Mouse (Mus musculus): ENCODE measurements around the gene Pld6. TPM values are rescaled to one million over a fixed set of nuclear protein-coding genes. Genes with fewer than 3 reads are reported as not detected.
A peak's percentile ranks its signal among the peaks of the same experiment; 100 is the strongest.

Pld6 gene
- polyA plus RNA-seq, 1 experiment from 2014 or later, result 5.1 TPM

DNA sequence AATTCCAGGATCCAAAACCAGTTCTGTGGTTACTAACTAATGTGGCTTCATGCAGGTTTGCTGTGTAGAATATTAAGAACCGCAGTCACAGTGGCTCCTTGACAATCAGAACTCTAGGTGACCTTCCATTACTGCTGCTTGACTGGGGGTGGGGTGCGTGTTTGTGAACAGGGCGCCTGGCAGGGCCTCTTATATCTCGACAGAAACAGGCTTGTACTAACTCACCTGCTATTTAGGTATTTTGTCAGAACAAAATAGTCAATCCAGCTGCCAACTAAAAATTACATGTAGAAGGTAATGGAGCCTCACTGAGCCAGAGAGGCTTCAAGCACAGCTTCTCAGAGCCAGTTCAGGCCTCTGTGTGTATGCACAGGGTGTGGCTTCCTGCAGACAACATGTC lies 7.2 kb downstream of the Pld6 start:
- WGBS, result 62% methylated on average over 4 of the region's 4 CpGs
- Histone ChIP-seq H3K27me3 (replicated peaks) (no peaks in the 10 kb centered on the region), H3K4me3 (replicated peaks) (no peak overlapping the region), H3K4me1 (0 out of 2 replicates have a peak, but pooled peaks cover 2% of the 10 kb centered on the region), H3K9me3 (no peaks in the 10 kb centered on the region), H3K36me3 (peaks cover 29% of the 10 kb centered on the region), H3K27ac (no peak overlapping the region), H3K4me2 (no peak overlapping the region), H3K9ac (no peak overlapping the region)
- ATAC-seq (ENCODE audit: insufficient read depth, low FRiP score, low read depth), result no peak

DNA sequence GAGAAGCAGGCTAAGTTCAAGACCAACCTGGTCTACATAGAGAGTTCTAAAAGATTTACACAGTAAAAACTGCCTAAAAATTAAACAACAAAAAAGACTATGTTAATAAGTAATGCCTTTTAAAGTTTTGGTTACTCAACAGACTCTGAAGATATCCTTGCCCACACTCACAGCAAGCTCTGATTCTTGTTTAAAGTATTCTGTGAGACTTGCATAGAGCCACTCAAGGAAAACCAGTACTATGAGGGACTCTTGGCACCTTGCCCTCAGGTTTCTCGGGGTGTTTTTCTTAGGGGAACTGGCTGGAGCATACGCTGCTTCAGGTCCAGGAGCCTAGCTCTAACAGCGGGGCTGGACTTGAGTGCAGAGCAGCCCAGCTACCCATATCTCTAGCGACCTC lies 8.0 kb downstream of the Pld6 start:
- Histone ChIP-seq H3K4me3 (replicated peaks) (no peak overlapping the region), H3K27ac (no peak overlapping the region), H3K4me2 (no peak overlapping the region), H3K36me3 (peaks cover 30% of the 10 kb centered on the region), H3K9me3 (no peaks in the 10 kb centered on the region), H3K4me1 (0 out of 2 replicates have a peak, but pooled peaks cover 2% of the 10 kb centered on the region), H3K9ac (no peak overlapping the region), H3K27me3 (replicated peaks) (no peaks in the 10 kb centered on the region)
- ATAC-seq (ENCODE audit: insufficient read depth, low FRiP score, low read depth), result no peak
- WGBS, result 76% methylated on average over 4 of the region's 4 CpGs

DNA sequence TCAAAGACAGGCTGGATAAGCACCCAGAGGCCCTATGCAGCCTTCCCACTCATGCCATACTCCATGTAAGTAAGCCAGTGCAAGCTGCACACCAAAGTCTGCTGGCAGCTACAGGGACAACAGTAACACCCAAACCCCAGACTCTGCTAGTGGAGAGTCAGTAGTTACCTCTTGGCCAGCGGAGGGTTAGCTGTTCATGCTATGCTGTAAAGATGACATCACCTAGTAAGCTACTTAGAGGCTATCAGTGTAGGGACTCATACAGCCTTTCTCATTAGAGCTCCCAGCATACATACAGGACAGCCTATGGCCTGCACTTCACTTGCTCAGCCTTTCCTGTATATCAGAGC lies 8.6 kb downstream of the Pld6 start:
- H3K9me3 ChIP-seq, result no peaks in the 10 kb centered on the region
- H3K4me1 ChIP-seq, result 0 out of 2 replicates have a peak, but pooled peaks cover 2% of the 10 kb centered on the region
- peak; percentile 14; the same call in 1 of the 2 replicates for ATAC-seq (ENCODE audit: insufficient read depth, low FRiP score, low read depth)
- no peaks in the 10 kb centered on the region for H3K27me3 ChIP-seq (replicated peaks)
- WGBS, result 84% methylated on average over 1 of the region's 1 CpGs
- no peak overlapping the region for H3K4me2 ChIP-seq
- no peak overlapping the region for H3K27ac ChIP-seq
- H3K4me3 ChIP-seq (replicated peaks), result no peak overlapping the region
- H3K36me3 ChIP-seq, result peaks cover 36% of the 10 kb centered on the region
- no peak overlapping the region for H3K9ac ChIP-seq

DNA sequence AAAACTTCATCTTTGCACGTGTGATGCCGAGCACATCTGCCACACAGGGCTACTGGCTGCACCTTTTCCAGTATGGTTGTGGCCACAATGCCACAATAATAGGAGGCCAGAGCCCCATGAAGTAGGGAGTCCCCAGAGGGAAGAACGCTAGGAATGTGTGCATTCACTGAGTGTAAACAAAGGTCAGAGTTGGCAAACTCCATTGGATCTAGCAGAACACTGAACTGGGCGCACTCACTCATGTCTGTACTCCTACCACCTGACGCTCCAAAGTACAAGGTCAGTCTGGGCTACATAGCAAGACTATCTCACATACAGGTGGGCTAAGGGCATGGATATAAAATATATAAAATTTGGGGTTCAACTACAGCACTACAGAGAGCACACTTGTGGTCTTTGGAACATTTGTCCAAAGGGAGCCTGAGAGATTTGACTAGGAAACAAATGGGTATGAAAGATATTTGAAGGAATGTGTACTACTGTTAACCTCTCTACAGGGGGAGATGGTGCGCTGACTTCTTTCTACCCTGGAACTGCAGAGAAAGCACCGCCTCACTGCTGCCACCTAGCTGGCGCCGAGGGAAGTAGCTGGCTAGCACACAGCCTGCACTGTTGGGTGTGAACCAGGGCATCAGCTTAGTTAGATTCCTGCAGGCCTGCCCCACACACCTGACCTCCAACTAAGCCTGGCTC lies 9.1 kb downstream of the Pld6 start:
- Histone ChIP-seq H3K9ac (no peak overlapping the region), H3K27me3 (replicated peaks) (no peaks in the 10 kb centered on the region), H3K4me1 (0 out of 2 replicates have a peak, but pooled peaks cover 2% of the 10 kb centered on the region), H3K4me3 (replicated peaks) (no peak overlapping the region), H3K27ac (no peak overlapping the region), H3K36me3 (peaks cover 41% of the 10 kb centered on the region), H3K4me2 (no peak overlapping the region), H3K9me3 (no peaks in the 10 kb centered on the region)
- 49% methylated on average over 9 of the region's 9 CpGs for WGBS
- peak; percentile 79 for ATAC-seq (ENCODE audit: insufficient read depth, low FRiP score, low read depth)

DNA sequence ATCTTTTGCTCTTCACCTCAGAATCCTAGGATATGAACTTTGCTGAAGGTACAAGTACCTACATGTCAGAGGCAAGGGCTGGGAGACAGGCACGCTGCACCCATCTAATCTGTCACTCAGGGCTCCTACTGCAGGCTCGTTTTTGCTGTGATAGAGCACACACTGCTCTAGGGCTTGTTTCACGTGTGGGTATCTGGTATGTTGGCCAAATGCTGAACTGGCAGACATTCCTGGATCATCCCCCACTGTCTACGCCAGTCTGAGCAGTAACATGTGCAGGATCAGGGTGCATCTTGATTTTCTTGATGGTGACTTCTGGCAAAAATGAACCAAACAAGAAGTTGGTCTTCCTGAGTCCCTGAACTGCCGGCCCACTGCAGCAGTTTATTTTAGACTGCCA lies 10.2 kb downstream of the Pld6 start:
- WGBS, result 87% methylated on average over 5 of the region's 5 CpGs
- Histone ChIP-seq H3K4me1 (0 out of 2 replicates have a peak, but pooled peaks cover 2% of the 10 kb centered on the region), H3K4me3 (replicated peaks) (no peak overlapping the region), H3K4me2 (no peak overlapping the region), H3K27me3 (replicated peaks) (no peaks in the 10 kb centered on the region), H3K27ac (no peak overlapping the region), H3K9me3 (no peaks in the 10 kb centered on the region), H3K9ac (no peak overlapping the region), H3K36me3 (peaks cover 43% of the 10 kb centered on the region)
- no peak for ATAC-seq (ENCODE audit: insufficient read depth, low FRiP score, low read depth)

DNA sequence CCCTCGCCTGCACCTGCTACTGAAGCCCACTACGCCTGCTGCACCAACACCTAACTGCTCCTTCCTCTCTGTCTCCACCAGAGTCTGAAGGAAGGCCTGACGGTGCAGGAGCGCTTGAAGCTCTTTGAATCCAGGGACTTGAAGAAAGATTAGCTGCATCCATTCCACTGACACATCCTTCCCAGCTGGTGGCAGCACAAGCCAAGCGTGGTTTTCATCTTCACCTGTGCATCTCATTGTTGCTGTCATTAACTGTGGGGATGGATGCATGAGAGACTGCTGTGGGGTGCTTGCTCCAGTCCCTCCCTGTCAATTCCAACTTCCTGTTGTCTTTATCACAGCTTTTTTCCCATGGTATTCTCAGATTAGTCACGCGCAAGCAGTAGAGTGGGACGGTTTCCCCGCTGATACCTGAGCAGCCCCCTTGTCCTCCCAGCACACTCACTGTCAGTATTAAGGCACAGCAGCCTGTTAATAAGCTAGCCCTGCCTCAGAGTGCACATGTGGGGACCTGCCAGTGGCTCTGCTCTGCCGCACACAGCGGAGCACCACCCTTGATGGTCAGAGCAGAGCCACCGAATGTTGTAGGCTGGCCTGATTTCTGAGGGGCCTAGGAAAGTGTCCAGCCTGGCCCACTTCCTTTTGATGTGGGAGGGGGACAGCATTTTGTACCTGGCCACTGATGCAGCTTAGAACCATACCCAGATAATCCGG lies 11.9 kb downstream of the Pld6 start:
- WGBS, result 84% methylated on average over 13 of the region's 13 CpGs
- Histone ChIP-seq H3K27me3 (replicated peaks) (no peaks in the 10 kb centered on the region), H3K4me3 (replicated peaks) (no peak overlapping the region), H3K9me3 (no peaks in the 10 kb centered on the region), H3K4me2 (no peak overlapping the region), H3K27ac (no peak overlapping the region), H3K9ac (no peak overlapping the region), H3K4me1 (0 out of 2 replicates have a peak, but pooled peaks cover 2% of the 10 kb centered on the region), H3K36me3 (peaks cover 60% of the 10 kb centered on the region)
- ATAC-seq (ENCODE audit: insufficient read depth, low FRiP score, low read depth), result no peak

DNA sequence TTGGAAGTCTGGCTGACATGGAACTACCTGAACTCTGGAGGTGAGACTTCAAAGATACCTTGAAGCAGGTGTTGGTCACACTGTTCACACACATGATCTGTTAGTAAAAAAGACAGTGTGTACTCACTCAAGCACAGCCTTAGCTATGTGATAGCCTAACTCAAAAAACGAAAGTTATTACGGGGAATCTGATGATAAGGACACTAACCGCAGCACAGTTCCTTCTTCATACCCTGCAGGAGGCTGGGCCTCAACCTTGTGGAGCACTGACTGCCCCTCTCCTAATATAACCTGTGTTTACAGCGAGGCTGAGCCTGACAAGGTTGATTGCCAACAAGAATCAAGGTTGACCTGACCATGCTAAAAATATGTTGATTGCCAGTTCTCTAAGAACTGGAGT lies 12.9 kb downstream of the Pld6 start:
- H3K4me2 ChIP-seq, result no peak overlapping the region
- no peak for ATAC-seq (ENCODE audit: insufficient read depth, low FRiP score, low read depth)
- H3K9me3 ChIP-seq, result no peaks in the 10 kb centered on the region
- no peak overlapping the region for H3K4me3 ChIP-seq (replicated peaks)
- H3K27me3 ChIP-seq (replicated peaks), result no peaks in the 10 kb centered on the region
- H3K36me3 ChIP-seq, result peaks cover 68% of the 10 kb centered on the region
- H3K9ac ChIP-seq, result no peak overlapping the region
- WGBS, result 85% methylated on average over 4 of the region's 4 CpGs
- H3K4me1 ChIP-seq, result no peaks in the 10 kb centered on the region
- no peak overlapping the region for H3K27ac ChIP-seq

DNA sequence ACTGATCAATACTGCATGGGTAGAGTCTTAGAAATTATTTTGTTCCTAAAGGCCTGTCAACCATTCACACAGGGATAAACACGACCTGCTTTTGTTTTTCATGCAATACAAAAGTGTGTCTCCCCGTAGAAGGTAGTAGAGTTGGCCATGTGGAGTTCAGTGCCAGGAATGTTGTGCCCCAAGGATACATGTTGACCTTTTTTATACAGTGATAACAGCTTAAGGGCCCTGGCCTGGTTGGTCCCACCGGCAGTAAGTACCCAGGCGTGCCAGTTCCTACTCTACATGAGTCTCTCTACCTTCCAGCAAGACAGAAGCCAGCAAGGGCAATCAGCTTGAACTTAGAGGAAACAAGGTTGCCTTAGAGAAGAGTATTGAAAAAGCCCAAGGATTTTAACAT lies 14.5 kb downstream of the Pld6 start:
- ATAC-seq (ENCODE audit: insufficient read depth, low FRiP score, low read depth), result no peak
- WGBS, result 91% methylated on average over 4 of the region's 4 CpGs

DNA sequence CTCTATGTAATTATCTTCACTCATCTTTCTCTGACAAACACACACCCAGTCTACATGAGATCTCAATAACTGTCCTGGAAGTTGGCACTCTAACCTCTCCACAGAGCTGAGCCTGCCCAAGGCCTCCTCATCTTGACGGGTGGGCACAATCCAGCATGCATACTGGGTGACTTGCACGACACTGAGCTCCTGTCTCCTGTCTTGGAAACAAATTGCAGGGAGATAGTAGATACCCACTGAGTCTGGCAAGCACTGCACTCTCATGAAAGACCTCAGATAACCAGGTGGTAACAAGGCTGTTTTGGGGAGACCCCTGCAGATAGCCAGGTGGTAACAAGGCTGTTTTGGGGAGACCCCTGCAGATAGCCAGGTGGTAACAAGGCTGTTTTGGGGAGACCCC lies 15.2 kb downstream of the Pld6 start:
- Histone ChIP-seq H3K9ac (no peak overlapping the region), H3K4me3 (replicated peaks) (no peak overlapping the region), H3K9me3 (no peaks in the 10 kb centered on the region), H3K27me3 (replicated peaks) (no peaks in the 10 kb centered on the region), H3K36me3 (peaks cover 81% of the 10 kb centered on the region), H3K4me1 (no peaks in the 10 kb centered on the region), H3K27ac (no peak overlapping the region), H3K4me2 (no peak overlapping the region)
- no peak for ATAC-seq (ENCODE audit: insufficient read depth, low FRiP score, low read depth)
- 86% methylated on average over 2 of the region's 2 CpGs for WGBS

More for the DNA sequence above, 14.5 kb downstream of the Pld6 start:
- Histone ChIP-seq H3K36me3 (peaks cover 81% of the 10 kb centered on the region), H3K27ac (no peak overlapping the region), H3K4me3 (replicated peaks) (no peak overlapping the region), H3K9me3 (no peaks in the 10 kb centered on the region), H3K4me2 (no peak overlapping the region), H3K9ac (no peak overlapping the region), H3K27me3 (replicated peaks) (no peaks in the 10 kb centered on the region), H3K4me1 (no peaks in the 10 kb centered on the region)

DNA sequence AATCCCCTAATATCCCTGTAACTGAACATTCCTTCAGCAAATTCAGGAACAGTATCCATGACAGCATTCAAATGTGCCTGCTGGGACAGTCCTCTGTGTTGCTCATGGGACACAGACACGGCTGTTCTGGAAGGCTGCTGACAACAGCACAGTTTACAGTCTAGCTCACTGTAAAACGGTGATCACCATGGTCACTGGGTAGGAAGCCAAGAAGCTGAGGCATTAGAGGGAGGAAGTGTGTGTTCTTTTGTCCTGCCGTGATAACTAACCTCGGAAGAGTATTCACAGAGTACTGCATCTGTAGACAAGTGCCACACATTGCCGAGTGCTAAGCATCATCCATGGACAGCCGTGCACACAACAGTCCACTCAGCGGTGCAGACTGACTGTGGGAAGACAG lies 16.7 kb downstream of the Pld6 start:
- WGBS, result 81% methylated on average over 7 of the region's 7 CpGs
- Histone ChIP-seq H3K9me3 (no peaks in the 10 kb centered on the region), H3K9ac (no peak overlapping the region), H3K4me2 (no peak overlapping the region), H3K36me3 (peaks cover 75% of the 10 kb centered on the region), H3K4me1 (no peaks in the 10 kb centered on the region), H3K27ac (no peak overlapping the region), H3K27me3 (replicated peaks) (no peaks in the 10 kb centered on the region), H3K4me3 (replicated peaks) (no peak overlapping the region)
- no peak for ATAC-seq (ENCODE audit: insufficient read depth, low FRiP score, low read depth)

DNA sequence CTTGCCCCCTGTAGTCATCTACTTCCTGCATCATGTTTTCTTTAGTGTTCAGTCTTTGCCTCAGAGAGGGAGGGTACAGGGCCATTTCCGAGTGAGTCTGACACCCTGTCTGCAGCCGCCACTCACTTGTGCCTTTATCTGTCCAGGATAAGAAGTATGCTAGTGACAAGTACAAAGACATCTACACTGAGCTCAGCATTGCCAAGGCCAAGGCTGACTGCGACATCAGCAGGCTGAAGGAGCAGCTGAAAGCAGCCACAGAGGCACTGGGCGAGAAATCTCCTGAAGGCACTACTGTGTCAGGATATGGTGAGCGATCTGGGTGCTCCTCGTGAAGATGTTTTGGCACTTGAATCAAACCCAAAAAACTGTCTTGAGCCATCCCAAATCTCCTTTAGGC lies 17.7 kb downstream of the Pld6 start:
- WGBS, result 82% methylated on average over 6 of the region's 6 CpGs
- Histone ChIP-seq H3K9ac (no peak overlapping the region), H3K9me3 (no peaks in the 10 kb centered on the region), H3K4me3 (replicated peaks) (no peak overlapping the region), H3K27ac (no peak overlapping the region), H3K27me3 (replicated peaks) (no peaks in the 10 kb centered on the region), H3K4me2 (no peak overlapping the region), H3K36me3 (peaks cover 79% of the 10 kb centered on the region), H3K4me1 (no peaks in the 10 kb centered on the region)
- ATAC-seq (ENCODE audit: insufficient read depth, low FRiP score, low read depth), result no peak

DNA sequence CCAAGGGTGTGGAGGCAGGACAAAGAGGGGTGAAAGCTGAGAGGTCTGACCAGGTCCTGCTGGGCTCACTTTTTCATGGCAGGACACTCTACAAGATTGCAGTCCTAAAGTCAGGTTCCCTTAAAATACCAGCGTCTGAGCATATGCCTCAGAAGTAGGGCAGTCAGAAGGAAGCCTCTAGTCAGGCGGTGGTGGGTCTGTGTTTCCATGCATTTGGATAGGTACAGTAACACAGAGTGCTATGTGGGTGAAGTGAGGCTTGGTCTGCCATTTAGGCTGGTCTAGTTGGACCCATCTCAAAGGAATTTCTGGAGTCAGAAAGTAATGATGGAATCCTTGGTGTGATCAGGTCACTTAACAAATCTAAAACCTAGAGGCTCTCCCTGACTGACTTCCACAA lies 18.1 kb downstream of the Pld6 start:
- peaks cover 82% of the 10 kb centered on the region for H3K36me3 ChIP-seq
- no peak overlapping the region for H3K9ac ChIP-seq
- H3K9me3 ChIP-seq, result no peaks in the 10 kb centered on the region
- 87% methylated on average over 2 of the region's 2 CpGs for WGBS
- H3K27ac ChIP-seq, result no peak overlapping the region
- no peak for ATAC-seq (ENCODE audit: insufficient read depth, low FRiP score, low read depth)
- no peak overlapping the region for H3K4me3 ChIP-seq (replicated peaks)
- no peak overlapping the region for H3K4me2 ChIP-seq
- no peaks in the 10 kb centered on the region for H3K27me3 ChIP-seq (replicated peaks)
- H3K4me1 ChIP-seq, result no peaks in the 10 kb centered on the region

Measured in stomach, embryonic 15.5 days (tissue).